Mouse (Mus musculus) cortical plate, adult 2 months (tissue): ENCODE measurements around the gene Sdhb.

Experiments
- CTCF ChIP-seq: fragments of 200-500 bp; IDR thresholded peaks from 2 replicates; pipeline ENCODE4 v1.5.1; 2011; ENCODE audit warnings: mild to moderate bottlenecking, control low read depth, low read length; ENCODE audit not compliant: insufficient read depth; ENCODE audit errors: extremely low read depth
- POLR2A ChIP-seq: fragments of 200-500 bp; IDR thresholded peaks from 2 replicates; pipeline ENCODE4 v1.6.1; 2011; ENCODE audit warnings: mild to moderate bottlenecking, low read length, control low read depth; ENCODE audit not compliant: insufficient read depth; ENCODE audit errors: extremely low read depth

DNA sequence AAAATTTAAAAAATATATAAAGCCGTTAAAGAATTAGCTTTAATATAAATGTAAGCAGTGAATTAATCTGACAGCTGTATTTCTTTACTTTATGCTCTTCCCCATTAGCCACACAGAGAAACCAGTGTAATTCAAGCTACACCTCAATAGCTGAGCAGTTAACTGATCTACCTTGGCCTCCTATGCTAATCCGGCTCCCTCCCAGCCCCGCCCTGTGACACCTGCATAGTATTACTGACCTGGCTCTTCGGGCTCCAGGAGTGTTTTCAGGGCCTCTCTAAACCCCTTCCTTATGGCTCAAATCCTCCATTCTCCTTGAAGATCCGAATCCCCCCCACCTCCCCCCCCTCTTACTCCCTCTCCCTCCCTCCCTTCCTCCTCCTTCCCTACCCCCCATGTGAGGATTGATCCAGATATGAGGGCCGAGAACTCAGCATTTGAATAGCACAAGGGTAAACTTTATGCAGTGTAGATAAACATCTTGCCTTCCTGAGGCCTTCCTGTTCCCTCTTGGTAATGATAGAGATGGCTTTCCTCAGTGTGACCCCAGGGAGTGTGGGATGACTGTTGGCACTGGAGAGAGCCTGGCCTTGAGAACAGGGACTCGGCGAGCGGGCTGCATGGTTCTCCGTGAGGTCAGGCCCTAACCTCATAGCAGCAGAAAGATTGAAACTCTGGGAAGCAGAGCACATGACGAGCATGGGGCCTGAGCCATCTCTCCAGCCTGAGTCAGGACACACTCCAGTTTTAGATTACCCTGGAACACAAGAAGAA, 6.6 kb downstream of the Sdhb start:
- TF ChIP-seq CTCF: no peak
- no peak for TF ChIP-seq POLR2A
